Mouse (Mus musculus) c-Kit-positive CD71-negative TER-119-negative erythroid progenitor cells, embryonic 14.5 days (primary cell): ENCODE results near the gene Itpk1.
"Not testable (repeated sequence)": the region's sequence is repeated elsewhere in the genome, so short reads cannot be mapped to it uniquely, and the experiment has no call there.

Experiments
- DNase-seq: peaks from one replicate; pipeline ENCODE4 v3.0.0-alpha.2; 2013; ENCODE audit warnings: low read depth

Itpk1 gene

GRCm38 (mm10) chr12:102660906-102661651 is 43.7 kb downstream of the Itpk1 start:
- DNase-seq = no peak

GRCm38 (mm10) chr12:102653003-102653402 is 51.7 kb downstream of the Itpk1 start:
- DNase-seq = no peak

- no peak for DNase-seq
These were observed 52.3 kb downstream of the Itpk1 start for GRCm38 (mm10) chr12:102652420-102652819.

GRCm38 (mm10) chr12:102651871-102652270 is 52.9 kb downstream of the Itpk1 start:
- no peak for DNase-seq

GRCm38 (mm10) chr12:102651401-102651800 is 53.3 kb downstream of the Itpk1 start:
- DNase-seq = no peak

GRCm38 (mm10) chr12:102650649-102651048 is 54.1 kb downstream of the Itpk1 start:
- no peak for DNase-seq

- no peak for DNase-seq
These were observed 56.7 kb downstream of the Itpk1 start for GRCm38 (mm10) chr12:102647839-102648564.

- DNase-seq = no peak
These were observed 58.0 kb downstream of the Itpk1 start for GRCm38 (mm10) chr12:102646586-102647260.

- DNase-seq = no peak
These were observed 58.7 kb downstream of the Itpk1 start for GRCm38 (mm10) chr12:102645911-102646585.

GRCm38 (mm10) chr12:102643316-102643715 is 61.4 kb downstream of the Itpk1 start:
- DNase-seq = no peak

GRCm38 (mm10) chr12:102640436-102641163 is 64.1 kb downstream of the Itpk1 start:
- DNase-seq = no peak

- no peak for DNase-seq
These were observed 65.9 kb downstream of the Itpk1 start for GRCm38 (mm10) chr12:102638878-102639277.

- no peak for DNase-seq
These were observed 67.5 kb downstream of the Itpk1 start for GRCm38 (mm10) chr12:102637235-102637634.

- DNase-seq = no peak
These were observed 70.2 kb downstream of the Itpk1 start for GRCm38 (mm10) chr12:102634436-102635050.

- DNase-seq = no peak
These were observed 71.6 kb downstream of the Itpk1 start for GRCm38 (mm10) chr12:102633083-102633501.

- no peak for DNase-seq
These were observed 73.0 kb downstream of the Itpk1 start for GRCm38 (mm10) chr12:102631690-102632089.

GRCm38 (mm10) chr12:102630471-102630870 is 74.3 kb downstream of the Itpk1 start:
- not testable (repeated sequence) for DNase-seq

- no peak for DNase-seq
These were observed 76.5 kb downstream of the Itpk1 start for GRCm38 (mm10) chr12:102628221-102628620.

- no peak for DNase-seq
These were observed 77.2 kb downstream of the Itpk1 start for GRCm38 (mm10) chr12:102627545-102627944.

GRCm38 (mm10) chr12:102626841-102627240 is 77.9 kb downstream of the Itpk1 start:
- DNase-seq = no peak

GRCm38 (mm10) chr12:102625717-102626116 is 79.0 kb downstream of the Itpk1 start:
- DNase-seq = no peak
